Mouse (Mus musculus): ENCODE data around the gene Mab21l2. TPM values are rescaled to one million over a fixed set of nuclear protein-coding genes. Genes with fewer than 3 reads are reported as not detected.

Gene Mab21l2
- total RNA-seq (2022) = under 1 TPM in 2 of 4 experiments, not detected in 2; 0.22 to 0.27 TPM

GRCm38 (mm10) chr3:86548091-86549015, at the start of gene Mab21l2:
Mab21l2 (minus strand) TSS chr3:86548629.
- DNase-seq (ENCODE audit: low spot score) = no peak

GRCm38 (mm10) chr3:86575312-86575711, 26.9 kb upstream of the Mab21l2 start:
- DNase-seq (ENCODE audit: low spot score) = no peak

- no peak for DNase-seq (ENCODE audit: low spot score)
These were observed 24.3 kb upstream of the Mab21l2 start for GRCm38 (mm10) chr3:86572519-86573244.

GRCm38 (mm10) chr3:86571518-86571917, 23.1 kb upstream of the Mab21l2 start:
- no peak for DNase-seq (ENCODE audit: low spot score)

GRCm38 (mm10) chr3:86567312-86567711, 18.9 kb upstream of the Mab21l2 start:
- DNase-seq (ENCODE audit: low spot score) = no peak

GRCm38 (mm10) chr3:86561396-86561795, 13.0 kb upstream of the Mab21l2 start:
- no peak for DNase-seq (ENCODE audit: low spot score)

- DNase-seq (ENCODE audit: low spot score) = no peak
These were observed 12.6 kb upstream of the Mab21l2 start for GRCm38 (mm10) chr3:86561023-86561344.

GRCm38 (mm10) chr3:86560281-86561022, 12.0 kb upstream of the Mab21l2 start:
- DNase-seq (ENCODE audit: low spot score) = no peak

GRCm38 (mm10) chr3:86559635-86560034, 11.2 kb upstream of the Mab21l2 start:
- DNase-seq (ENCODE audit: low spot score) = no peak

- DNase-seq (ENCODE audit: low spot score) = no peak
These were observed 10.5 kb upstream of the Mab21l2 start for GRCm38 (mm10) chr3:86558976-86559375.

GRCm38 (mm10) chr3:86552170-86552569, 3.7 kb upstream of the Mab21l2 start:
- DNase-seq (ENCODE audit: low spot score) = no peak

GRCm38 (mm10) chr3:86551011-86551728, 2.7 kb upstream of the Mab21l2 start:
- DNase-seq (ENCODE audit: low spot score) = no peak

GRCm38 (mm10) chr3:86550301-86551010, 2.0 kb upstream of the Mab21l2 start:
- no peak for DNase-seq (ENCODE audit: low spot score)

GRCm38 (mm10) chr3:86547251-86547791, 1.1 kb downstream of the Mab21l2 start:
- DNase-seq (ENCODE audit: low spot score) = no peak

- DNase-seq (ENCODE audit: low spot score) = peak; percentile 27
These were observed 1.8 kb downstream of the Mab21l2 start for GRCm38 (mm10) chr3:86546471-86547250.

GRCm38 (mm10) chr3:86545945-86546344, 2.5 kb downstream of the Mab21l2 start:
- DNase-seq (ENCODE audit: low spot score) = no peak

GRCm38 (mm10) chr3:86544785-86545184, 3.6 kb downstream of the Mab21l2 start:
- no peak for DNase-seq (ENCODE audit: low spot score)

- no peak for DNase-seq (ENCODE audit: low spot score)
These were observed 6.5 kb downstream of the Mab21l2 start for GRCm38 (mm10) chr3:86541863-86542397.

- DNase-seq (ENCODE audit: low spot score) = no peak
These were observed 7.3 kb downstream of the Mab21l2 start for GRCm38 (mm10) chr3:86541074-86541614.
